8 mouse cellular contexts compared by ENCODE assay signal in genomic region chr16:17807192-17808009, GRCm38 (mm10). TPM values are rescaled to one million over a fixed set of nuclear protein-coding genes. Genes with fewer than 3 reads are reported as not detected.
DNase-seq lines count a peak whose midpoint lies in the region; ATAC-seq lines count a peak whose summit lies in the region.

No protein-coding gene starts in this region.

- H3K4me1 ChIP-seq in forebrain, embryonic 16.5 days (replicated peaks; ENCODE audit: control insufficient read depth, insufficient read depth, low read length), result peaks cover 44% of the 10 kb centered on the region
- H3K4me1 ChIP-seq in liver, embryonic 16.5 days (ENCODE audit: control insufficient read depth, low read depth, low read length), result peaks cover 29% of the 10 kb centered on the region
- H3K4me1 ChIP-seq in neural tube, embryonic 14.5 days (ENCODE audit: control insufficient read depth, insufficient read depth, low read length), result peaks cover 32% of the 10 kb centered on the region

- no peaks in the 10 kb centered on the region for H3K36me3 ChIP-seq in forebrain, embryonic 16.5 days (ENCODE audit: control insufficient read depth, insufficient read depth)
- no peaks in the 10 kb centered on the region for H3K36me3 ChIP-seq in liver, embryonic 16.5 days (ENCODE audit: control insufficient read depth, insufficient read depth)
- no peaks in the 10 kb centered on the region for H3K36me3 ChIP-seq in neural tube, embryonic 14.5 days (ENCODE audit: control insufficient read depth, insufficient read depth, low read length)

- H3K9ac ChIP-seq in forebrain, embryonic 16.5 days (replicated peaks; ENCODE audit: low read depth, low read length), result peak overlapping the region; percentile 93
- H3K9ac ChIP-seq in liver, embryonic 16.5 days (ENCODE audit: low read depth, low read length), result peak overlapping the region; percentile 52
- H3K9ac ChIP-seq in neural tube, embryonic 14.5 days (replicated peaks; ENCODE audit: low read depth, low read length), result peak overlapping the region; percentile 77

- H3K27ac ChIP-seq in forebrain, embryonic 16.5 days (ENCODE audit: low read length), result peak overlapping the region; percentile 92
- no peak overlapping the region for H3K27ac ChIP-seq in liver, embryonic 16.5 days (ENCODE audit: low read length)
- H3K27ac ChIP-seq in neural tube, embryonic 14.5 days (ENCODE audit: low read depth, low read length), result peak overlapping the region; percentile 81

- peak; percentile 86 for ATAC-seq in cerebellum, adult (ENCODE audit: insufficient number of reproducible peaks, low FRiP score, low TSS enrichment)
- ATAC-seq in forebrain, embryonic 16.5 days, result peak; percentile 94
- peak; percentile 74 for ATAC-seq in liver, embryonic 16.5 days (ENCODE audit: low read depth)
- peak; percentile 88 for ATAC-seq in neural tube, embryonic 14.5 days (ENCODE audit: low read depth)

- H3K9me3 ChIP-seq in forebrain, embryonic 16.5 days (ENCODE audit: control insufficient read depth, low read length), result no peaks in the 10 kb centered on the region
- H3K9me3 ChIP-seq in liver, embryonic 16.5 days (replicated peaks; ENCODE audit: control insufficient read depth, low read length), result no peaks in the 10 kb centered on the region
- H3K9me3 ChIP-seq in neural tube, embryonic 14.5 days (ENCODE audit: control insufficient read depth, low read length), result no peaks in the 10 kb centered on the region

- peaks cover 39% of the 10 kb centered on the region for H3K27me3 ChIP-seq in forebrain, embryonic 16.5 days (replicated peaks; ENCODE audit: control insufficient read depth, insufficient read depth, low read length)
- peaks cover 81% of the 10 kb centered on the region for H3K27me3 ChIP-seq in liver, embryonic 16.5 days (ENCODE audit: control insufficient read depth, insufficient read depth, low read depth, low read length)
- H3K27me3 ChIP-seq in neural tube, embryonic 14.5 days (ENCODE audit: control insufficient read depth, insufficient read depth, low read length), result peaks cover 38% of the 10 kb centered on the region

- 1% methylated on average over 72 of the region's 73 CpGs for WGBS in forebrain, embryonic 16.5 days
- 4% methylated on average over 73 of the region's 73 CpGs for WGBS in liver, embryonic 16.5 days (ENCODE audit: insufficient replicate concordance)
- 2% methylated on average over 73 of the region's 73 CpGs for WGBS in neural tube, embryonic 14.5 days

- peak overlapping the region; percentile 72 for H3K4me3 ChIP-seq in forebrain, embryonic 16.5 days (replicated peaks; ENCODE audit: low read length)
- H3K4me3 ChIP-seq in liver, embryonic 16.5 days (ENCODE audit: low read depth, low read length), result peak overlapping the region; percentile 59
- H3K4me3 ChIP-seq in neural tube, embryonic 14.5 days (ENCODE audit: low read depth, low read length), result peak overlapping the region; percentile 57

- intact Hi-C loops in heart, postnatal 25 days (cut with DNase I), result loop anchor here (5.0 kb wide), 1 partner anchor 45 kb away; no protein-coding TSS in a partner anchor

- peak; percentile 82 to 86 for DNase-seq in CD8-positive naive resting alpha-beta T cell, adult 2 months (ENCODE audit: low read depth in 2 of 2, low spot score in 2 of 2)
- DNase-seq in heart, postnatal 25 days (ENCODE audit: low spot score), result peak; percentile 78
- peak; percentile 87 for DNase-seq in layer of hippocampus, adult 11-12 months (ENCODE audit: low spot score)
- peak; percentile 85 for DNase-seq in telencephalon, adult 2 months (ENCODE audit: low read depth, low spot score)

- peak overlapping the region; percentile 95 for H3K4me2 ChIP-seq in forebrain, embryonic 16.5 days (ENCODE audit: low read length)
- peak overlapping the region; percentile 81 for H3K4me2 ChIP-seq in liver, embryonic 16.5 days (ENCODE audit: low read depth, low read length)
- peak overlapping the region; percentile 92 for H3K4me2 ChIP-seq in neural tube, embryonic 14.5 days (ENCODE audit: low read depth, low read length)

RNA-seq across cellular contexts. Expression of gene Scarf2, which starts 10.3 kb away (rescaled TPM):
- polyA plus RNA-seq in forebrain, embryonic 16.5 days (2015; fragmentation: Nextera tagmentation; extraction: Ambion mirVana), result 0.99 and 1.4 TPM in 2 replicates
- 1 to 10 TPM; 5.1 to 5.6 TPM for total RNA-seq in heart, postnatal 25 days (2021)
- 0.67 TPM in 2 replicates for polyA plus RNA-seq in liver, embryonic 16.5 days (2015; fragmentation: Nextera tagmentation; extraction: Ambion mirVana)
- polyA plus RNA-seq in neural tube, embryonic 14.5 days (2014; fragmentation: Nextera tagmentation; extraction: Ambion mirVana), result 0.95 and 2.0 TPM in 2 replicates

RNA-seq across cellular contexts. Expression of gene B830017H08Rik, which starts 25.5 kb away (rescaled TPM):
- polyA plus RNA-seq in forebrain, embryonic 16.5 days (2015; fragmentation: Nextera tagmentation; extraction: Ambion mirVana), result 0.86 and 1.5 TPM in 2 replicates
- not detected for total RNA-seq in heart, postnatal 25 days (2021)
- polyA plus RNA-seq in liver, embryonic 16.5 days (2015; fragmentation: Nextera tagmentation; extraction: Ambion mirVana), result not detected in 2 replicates
- 4.7 and 6.5 TPM in 2 replicates for polyA plus RNA-seq in neural tube, embryonic 14.5 days (2014; fragmentation: Nextera tagmentation; extraction: Ambion mirVana)

RNA-seq across cellular contexts. Expression of gene Car15, which starts 30.8 kb away (rescaled TPM):
- polyA plus RNA-seq in forebrain, embryonic 16.5 days (2015; fragmentation: Nextera tagmentation; extraction: Ambion mirVana), result 4.7 and 5.5 TPM in 2 replicates
- total RNA-seq in heart, postnatal 25 days (2021), result 1 to 10 TPM; 1.8 to 2.5 TPM
- 0.58 and 0.88 TPM in 2 replicates for polyA plus RNA-seq in liver, embryonic 16.5 days (2015; fragmentation: Nextera tagmentation; extraction: Ambion mirVana)
- 3.9 and 4.0 TPM in 2 replicates for polyA plus RNA-seq in neural tube, embryonic 14.5 days (2014; fragmentation: Nextera tagmentation; extraction: Ambion mirVana)

RNA-seq across cellular contexts. Expression of gene Klhl22, which starts 48.0 kb away (rescaled TPM):
- 76.1 and 89.5 TPM in 2 replicates for polyA plus RNA-seq in forebrain, embryonic 16.5 days (2015; fragmentation: Nextera tagmentation; extraction: Ambion mirVana)
- total RNA-seq in heart, postnatal 25 days (2021), result 10 to 100 TPM; 16.1 to 16.7 TPM
- 11.2 and 12.8 TPM in 2 replicates for polyA plus RNA-seq in liver, embryonic 16.5 days (2015; fragmentation: Nextera tagmentation; extraction: Ambion mirVana)
- polyA plus RNA-seq in neural tube, embryonic 14.5 days (2014; fragmentation: Nextera tagmentation; extraction: Ambion mirVana), result 90.9 and 98.9 TPM in 2 replicates
